Mouse (Mus musculus) neural tube, embryonic 12.5 days (tissue): Measurements from ENCODE around the gene Grm5. TPM values are rescaled to one million over a fixed set of nuclear protein-coding genes. Genes with fewer than 3 reads are reported as not detected.

Experiments
- ATAC-seq: fragments of 200-750 bp; cut with Nextera tagmentation; 2 replicates; pipeline ENCODE4 v1.8.0; 2017; ENCODE audit warnings: low read depth, mild to moderate bottlenecking, moderate TSS enrichment, moderate library complexity; ENCODE audit not compliant: low FRiP score
- H3K27ac ChIP-seq: fragments of 300-500 bp; sonication (generic); 2 replicates; pipeline ENCODE4 v1.5.1; 2016
- H3K27me3 ChIP-seq: fragments of 300-500 bp; sonication (generic); replicated peaks from 2 replicates; pipeline ENCODE4 v1.6.1; 2016; ENCODE audit warnings: mild to moderate bottlenecking
- H3K36me3 ChIP-seq: fragments of 300-500 bp; sonication (generic); 2 replicates; pipeline ENCODE4 v1.6.1; 2016; ENCODE audit warnings: mild to moderate bottlenecking
- H3K4me1 ChIP-seq: fragments of 300-500 bp; sonication (generic); 2 replicates; pipeline ENCODE4 v1.6.1; 2016
- H3K4me2 ChIP-seq: fragments of 300-500 bp; sonication (generic); replicated peaks from 2 replicates; pipeline ENCODE4 v1.6.1; 2016; ENCODE audit warnings: mild to moderate bottlenecking
- H3K4me3 ChIP-seq: fragments of 300-500 bp; sonication (generic); 2 replicates; pipeline ENCODE4 v1.5.1; 2016
- H3K9ac ChIP-seq: fragments of 300-500 bp; sonication (generic); 2 replicates; pipeline ENCODE4 v1.6.1; 2016; ENCODE audit warnings: mild to moderate bottlenecking
- H3K9me3 ChIP-seq: fragments of 300-500 bp; sonication (generic); 2 replicates; pipeline ENCODE4 v1.6.1; 2016; ENCODE audit warnings: mild to moderate bottlenecking
- WGBS: fragments of 180-500 bp; shearing (Covaris S2); methylation state at CpG from one replicate; pipeline ENCODE4 v1.1.7; 2016; 5-methylcytosine and 5-hydroxymethylcytosine counted together
- polyA plus RNA-seq: library from polyadenylated mRNA; unstranded; fragments of >200 nt; fragmentation: Nextera tagmentation; extraction: Ambion mirVana; gene quantifications from 2 replicates; pipeline ENCODE4 v1.2.1, GENCODE M21; 2016

Gene Grm5
- polyA plus RNA-seq, 1 experiment from 2014 or later, result 2.8 TPM

DNA sequence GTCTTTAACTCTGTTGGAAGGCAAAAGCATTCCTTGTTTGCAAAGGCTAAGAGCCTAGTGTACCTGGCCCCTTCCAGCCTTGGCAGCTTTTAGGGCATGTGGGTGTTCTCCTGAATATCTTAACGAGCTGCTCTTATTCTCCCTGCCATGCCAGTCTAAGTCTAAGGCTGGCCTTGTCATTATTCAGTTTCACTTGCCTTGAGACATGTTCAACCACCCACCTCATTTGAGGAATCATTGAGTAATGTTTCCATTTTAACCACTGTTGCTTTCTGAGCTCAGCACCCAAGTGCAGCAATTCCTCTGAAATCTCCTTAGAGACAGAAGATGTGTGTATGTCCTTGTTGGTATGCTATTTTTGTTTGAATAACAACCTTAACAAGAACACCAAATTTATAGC is 134.7 kb downstream of the Grm5 start:
- 74% methylated on average over 1 of the region's 1 CpGs for WGBS
- no peak for ATAC-seq
- Histone ChIP-seq H3K36me3 (no peaks in the 10 kb centered on the region), H3K9me3 (no peaks in the 10 kb centered on the region), H3K27ac (no peak overlapping the region), H3K4me1 (no peaks in the 10 kb centered on the region), H3K9ac (no peak overlapping the region), H3K27me3 (no peaks in the 10 kb centered on the region), H3K4me2 (no peak overlapping the region), H3K4me3 (no peak overlapping the region)

DNA sequence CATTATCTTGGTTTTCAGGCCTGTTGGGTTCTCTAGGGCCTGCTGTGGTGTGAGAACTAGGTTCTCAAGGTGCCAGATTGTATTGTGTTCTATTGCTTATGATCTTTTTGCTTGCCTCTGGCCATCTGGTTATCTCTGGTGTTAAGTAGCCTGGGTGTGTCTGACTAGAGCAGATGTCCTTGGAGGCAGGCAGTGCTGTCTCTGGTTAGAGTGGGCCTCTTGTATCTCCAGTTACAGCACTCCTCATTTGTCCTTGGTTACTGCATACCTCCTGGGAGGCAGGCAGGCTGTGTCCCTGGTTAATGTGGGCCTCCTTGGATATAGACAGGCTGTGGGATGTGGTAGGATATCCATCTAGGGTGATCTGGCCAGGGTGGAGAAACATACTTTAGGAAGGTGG is 150.5 kb downstream of the Grm5 start:
- H3K4me1 ChIP-seq, result no peaks in the 10 kb centered on the region
- H3K9me3 ChIP-seq, result no peaks in the 10 kb centered on the region
- H3K4me3 ChIP-seq, result no peak overlapping the region
- ATAC-seq, result no peak
- no peaks in the 10 kb centered on the region for H3K36me3 ChIP-seq
- H3K4me2 ChIP-seq, result no peak overlapping the region
- no peak overlapping the region for H3K9ac ChIP-seq
- no peak overlapping the region for H3K27ac ChIP-seq
- H3K27me3 ChIP-seq, result no peaks in the 10 kb centered on the region

DNA sequence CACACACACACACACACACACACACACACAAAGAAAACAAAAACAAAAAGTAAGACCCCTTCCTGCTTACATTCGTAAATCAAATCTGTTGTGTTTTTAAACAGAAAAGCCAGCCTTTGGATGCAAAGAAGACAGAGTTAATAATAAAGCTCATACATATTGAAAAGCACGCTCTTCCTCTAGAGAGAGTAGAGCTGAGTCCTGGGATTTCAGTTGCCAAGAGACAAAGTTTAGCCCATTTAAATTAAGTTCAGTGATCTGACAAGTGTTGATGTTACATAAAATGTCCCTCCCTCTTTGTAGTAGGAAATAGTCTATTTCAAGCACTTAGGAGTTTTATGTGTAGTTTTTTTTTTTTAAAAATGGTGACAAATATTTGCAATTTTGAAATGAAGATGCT is 178.0 kb downstream of the Grm5 start:
- Histone ChIP-seq H3K9ac (no peak overlapping the region), H3K4me2 (no peak overlapping the region), H3K27me3 (no peaks in the 10 kb centered on the region), H3K4me1 (no peaks in the 10 kb centered on the region), H3K36me3 (no peaks in the 10 kb centered on the region), H3K27ac (no peak overlapping the region), H3K4me3 (no peak overlapping the region), H3K9me3 (no peaks in the 10 kb centered on the region)
- 65% methylated on average over 2 of the region's 2 CpGs for whole genome bisulfite sequencing
- no peak for ATAC-seq

DNA sequence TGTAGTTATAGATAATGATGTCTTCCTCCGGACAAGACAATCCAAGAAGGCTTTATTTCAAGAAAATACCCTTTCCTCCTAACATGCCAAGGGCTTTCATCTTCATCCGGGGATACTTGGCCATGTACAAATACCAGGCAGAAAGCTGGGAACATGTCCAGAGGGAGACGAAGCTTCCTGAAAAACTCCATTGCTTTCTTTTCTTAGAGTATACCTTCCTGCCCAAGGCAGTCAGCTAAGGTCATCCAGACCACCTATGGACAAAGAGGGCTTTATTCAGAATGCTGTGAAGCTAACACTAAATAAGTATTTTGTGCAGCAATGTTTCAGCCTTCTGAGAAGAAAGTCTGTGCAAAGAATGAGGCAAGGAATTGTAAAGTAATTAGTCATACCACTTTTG is 178.4 kb downstream of the Grm5 start:
- Histone ChIP-seq H3K9me3 (no peaks in the 10 kb centered on the region), H3K27ac (no peak overlapping the region), H3K36me3 (no peaks in the 10 kb centered on the region), H3K9ac (no peak overlapping the region), H3K4me3 (no peak overlapping the region), H3K27me3 (no peaks in the 10 kb centered on the region), H3K4me1 (no peaks in the 10 kb centered on the region), H3K4me2 (no peak overlapping the region)
- no peak for ATAC-seq
- WGBS, result 43% methylated on average over 3 of the region's 3 CpGs

GRCm38 (mm10) chr7:87787560-87787959 is 203.6 kb downstream of the Grm5 start:
- Histone ChIP-seq H3K27me3 (no peaks in the 10 kb centered on the region), H3K9me3 (no peaks in the 10 kb centered on the region), H3K4me1 (no peaks in the 10 kb centered on the region), H3K36me3 (no peaks in the 10 kb centered on the region), H3K27ac (no peak overlapping the region), H3K4me3 (no peak overlapping the region), H3K4me2 (no peak overlapping the region), H3K9ac (no peak overlapping the region)
- 86% methylated on average over 1 of the region's 1 CpGs for WGBS
- ATAC-seq, result no peak

GRCm38 (mm10) chr7:87788963-87789362 is 205.0 kb downstream of the Grm5 start:
- Histone ChIP-seq H3K4me1 (no peaks in the 10 kb centered on the region), H3K9me3 (no peaks in the 10 kb centered on the region), H3K4me2 (no peak overlapping the region), H3K27ac (no peak overlapping the region), H3K36me3 (no peaks in the 10 kb centered on the region), H3K9ac (no peak overlapping the region), H3K27me3 (no peaks in the 10 kb centered on the region), H3K4me3 (no peak overlapping the region)
- ATAC-seq, result no peak

DNA sequence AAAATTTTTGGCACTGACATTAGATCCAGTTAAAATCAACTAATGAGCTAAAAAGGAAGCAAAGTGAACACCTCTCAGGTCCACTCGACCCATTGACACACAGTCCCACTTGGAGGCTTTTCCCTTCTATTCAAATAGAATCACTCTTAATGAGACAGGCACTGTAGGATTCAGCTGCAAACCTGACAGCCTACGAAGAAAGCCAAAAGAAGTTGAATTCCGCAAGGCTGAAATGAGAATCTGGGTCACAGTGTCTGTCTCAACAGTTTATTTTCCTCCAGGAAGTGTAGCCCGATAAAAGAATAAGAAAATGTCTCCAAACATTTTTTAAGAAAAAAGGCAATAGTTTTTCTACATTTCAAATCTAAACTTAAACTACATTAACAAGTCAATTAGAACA is 209.9 kb downstream of the Grm5 start:
- H3K27me3 ChIP-seq, result no peaks in the 10 kb centered on the region
- no peak overlapping the region for H3K4me3 ChIP-seq
- H3K27ac ChIP-seq, result no peak overlapping the region
- H3K9ac ChIP-seq, result no peak overlapping the region
- H3K36me3 ChIP-seq, result no peaks in the 10 kb centered on the region
- H3K4me1 ChIP-seq, result no peaks in the 10 kb centered on the region
- no peak for ATAC-seq
- H3K4me2 ChIP-seq, result no peak overlapping the region
- H3K9me3 ChIP-seq, result no peaks in the 10 kb centered on the region
- WGBS, result 80% methylated on average over 4 of the region's 4 CpGs

DNA sequence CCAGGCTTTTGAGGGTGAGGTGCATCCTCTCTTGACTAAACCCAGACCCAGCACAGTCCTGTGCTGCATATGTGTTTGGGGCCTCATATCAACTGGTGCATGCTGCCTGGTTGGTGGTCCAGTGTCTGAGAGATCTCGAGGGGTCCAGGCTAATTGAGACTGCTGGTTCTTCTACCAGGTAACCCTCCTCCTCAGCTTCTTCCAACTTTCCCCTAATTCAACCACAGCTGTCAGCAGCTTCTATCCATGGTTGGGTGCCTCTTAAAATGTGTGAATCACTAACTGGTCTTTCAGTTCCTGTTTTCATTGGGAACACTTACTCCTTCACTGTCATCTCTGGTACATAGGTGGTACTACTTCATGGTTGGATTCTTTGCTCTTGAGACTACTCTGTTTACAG is 240.9 kb downstream of the Grm5 start:
- WGBS, result 84% methylated on average over 1 of the region's 1 CpGs
- Histone ChIP-seq H3K27me3 (no peaks in the 10 kb centered on the region), H3K9ac (no peak overlapping the region)

DNA sequence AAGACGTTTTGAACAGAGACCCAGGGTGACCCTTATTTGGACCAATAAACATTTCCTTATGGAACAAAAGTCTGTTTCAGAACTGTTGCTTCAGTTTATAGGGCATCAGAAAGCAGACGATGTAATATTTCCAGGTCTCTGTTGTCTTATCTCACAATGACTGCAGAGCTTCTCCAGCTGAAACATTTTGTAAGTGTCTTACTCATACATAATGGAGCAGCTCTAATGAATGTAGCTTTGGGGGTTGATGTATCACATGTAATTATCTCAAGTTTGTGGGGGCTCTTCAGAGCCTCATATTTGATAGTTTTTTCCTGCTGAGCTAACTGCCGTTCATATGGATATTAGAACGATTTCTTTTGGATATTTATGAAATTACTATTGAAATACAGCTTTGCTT is 250.7 kb downstream of the Grm5 start:
- no peak overlapping the region for H3K4me3 ChIP-seq
- H3K9ac ChIP-seq, result no peak overlapping the region
- H3K27ac ChIP-seq, result no peak overlapping the region
- H3K27me3 ChIP-seq, result no peaks in the 10 kb centered on the region
- ATAC-seq, result no peak
- H3K9me3 ChIP-seq, result no peaks in the 10 kb centered on the region
- H3K4me2 ChIP-seq, result no peak overlapping the region
- WGBS, result 69% methylated on average over 4 of the region's 4 CpGs
- no peaks in the 10 kb centered on the region for H3K4me1 ChIP-seq
- H3K36me3 ChIP-seq, result no peaks in the 10 kb centered on the region

More for the DNA sequence above, 240.9 kb downstream of the Grm5 start:
- H3K36me3 ChIP-seq, result no peaks in the 10 kb centered on the region
- H3K4me3 ChIP-seq, result no peak overlapping the region
- H3K27ac ChIP-seq, result no peak overlapping the region
- no peak overlapping the region for H3K4me2 ChIP-seq
- no peaks in the 10 kb centered on the region for H3K4me1 ChIP-seq
- no peak for ATAC-seq
- no peaks in the 10 kb centered on the region for H3K9me3 ChIP-seq

- Histone ChIP-seq H3K4me1 (no peaks in the 10 kb centered on the region), H3K27ac (no peak overlapping the region), H3K4me3 (no peak overlapping the region), H3K4me2 (no peak overlapping the region), H3K9me3 (no peaks in the 10 kb centered on the region), H3K9ac (no peak overlapping the region), H3K27me3 (no peaks in the 10 kb centered on the region), H3K36me3 (no peaks in the 10 kb centered on the region)
- WGBS, result 90% methylated on average over 1 of the region's 1 CpGs
- no peak for ATAC-seq
Observed at GRCm38 (mm10) chr7:87838579-87838978, 254.6 kb downstream of the Grm5 start.

- no peaks in the 10 kb centered on the region for H3K4me1 ChIP-seq
- no peak overlapping the region for H3K9ac ChIP-seq
- H3K27me3 ChIP-seq, result no peaks in the 10 kb centered on the region
- no peak overlapping the region for H3K4me2 ChIP-seq
- ATAC-seq, result no peak
- no peak overlapping the region for H3K27ac ChIP-seq
- no peaks in the 10 kb centered on the region for H3K9me3 ChIP-seq
- H3K36me3 ChIP-seq, result no peaks in the 10 kb centered on the region
- H3K4me3 ChIP-seq, result no peak overlapping the region
Observed at GRCm38 (mm10) chr7:87843496-87843895, 259.5 kb downstream of the Grm5 start.

- Histone ChIP-seq H3K27ac (no peak overlapping the region), H3K9me3 (no peaks in the 10 kb centered on the region), H3K4me1 (no peaks in the 10 kb centered on the region), H3K4me2 (no peak overlapping the region), H3K9ac (no peak overlapping the region), H3K36me3 (no peaks in the 10 kb centered on the region), H3K27me3 (no peaks in the 10 kb centered on the region), H3K4me3 (no peak overlapping the region)
- ATAC-seq, result no peak
Observed at GRCm38 (mm10) chr7:87846082-87846481, 262.1 kb downstream of the Grm5 start.

GRCm38 (mm10) chr7:87925956-87926355 is 342.0 kb downstream of the Grm5 start:
- no peaks in the 10 kb centered on the region for H3K36me3 ChIP-seq
- H3K4me1 ChIP-seq, result no peaks in the 10 kb centered on the region
- ATAC-seq, result no peak
- H3K9ac ChIP-seq, result no peak overlapping the region
- WGBS, result 52% methylated on average over 5 of the region's 5 CpGs
- H3K4me3 ChIP-seq, result no peak overlapping the region
- no peak overlapping the region for H3K4me2 ChIP-seq
- no peaks in the 10 kb centered on the region for H3K27me3 ChIP-seq
- H3K9me3 ChIP-seq, result no peaks in the 10 kb centered on the region
- no peak overlapping the region for H3K27ac ChIP-seq

DNA sequence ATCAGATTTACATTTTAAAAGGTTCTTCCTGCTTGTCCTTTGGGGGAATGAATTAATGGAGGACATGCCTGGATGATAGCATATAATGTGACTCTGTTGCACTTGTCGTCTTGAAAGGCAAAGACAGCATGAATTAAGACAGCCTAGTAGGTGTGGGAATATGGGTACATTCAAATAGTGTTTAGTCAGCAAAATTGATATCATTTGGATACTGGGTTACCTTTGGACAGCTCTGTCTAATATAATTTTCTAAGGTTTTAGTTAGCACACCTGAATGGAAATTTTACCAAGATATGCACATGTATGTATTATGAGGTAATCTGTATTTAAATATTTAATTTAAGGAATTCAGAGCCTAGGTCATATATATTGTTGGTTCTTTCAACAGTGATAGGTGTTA is 353.4 kb downstream of the Grm5 start:
- H3K4me2 ChIP-seq, result no peak overlapping the region
- H3K9me3 ChIP-seq, result no peaks in the 10 kb centered on the region
- no peak overlapping the region for H3K27ac ChIP-seq
- no peak overlapping the region for H3K4me3 ChIP-seq
- 48% methylated on average over 1 of the region's 1 CpGs for WGBS
- no peaks in the 10 kb centered on the region for H3K36me3 ChIP-seq
- no peak overlapping the region for H3K9ac ChIP-seq
- no peaks in the 10 kb centered on the region for H3K27me3 ChIP-seq
- ATAC-seq, result no peak
- H3K4me1 ChIP-seq, result no peaks in the 10 kb centered on the region
